Mouse (Mus musculus): ENCODE results near the gene Zfp105. TPM values are rescaled to one million over a fixed set of nuclear protein-coding genes. Genes with fewer than 3 reads are reported as not detected.

Gene Zfp105
- 4.3 and 4.9 TPM in 2 replicates for polyA plus RNA-seq (2016; fragmentation: Nextera tagmentation; extraction: Ambion mirVana)

DNA sequence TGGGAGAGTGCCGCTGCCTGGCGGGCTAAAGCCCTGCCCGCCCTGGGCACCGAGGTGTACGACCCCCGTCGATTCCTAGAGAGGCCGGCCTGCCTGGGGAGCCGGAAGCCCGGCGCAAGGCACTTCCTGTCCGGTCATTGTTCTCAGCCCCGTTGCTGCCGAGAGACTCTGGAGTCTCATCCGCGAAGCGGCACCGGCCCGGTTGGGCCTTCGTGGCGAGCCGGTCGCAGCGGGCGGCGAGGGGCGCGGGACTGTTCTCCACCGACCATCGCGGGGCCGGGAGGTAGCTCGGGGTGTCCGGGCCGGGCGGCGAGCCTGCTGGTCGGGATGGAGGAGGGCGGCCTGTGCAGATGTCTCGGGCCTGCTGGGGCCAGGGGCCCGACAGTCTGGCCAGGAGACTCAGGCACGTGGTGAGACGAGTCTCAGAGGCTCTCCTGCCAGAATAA lies at the start of gene Zfp105:
Zfp105 (plus strand) TSS at position 137 of the 446 bp plus-strand sequence.
- Histone ChIP-seq H3K4me1 (peaks cover 12% of the 10 kb centered on the region; the same call in 1 of the 2 replicates), H3K9me3 (replicated peaks) (no peaks in the 10 kb centered on the region), H3K4me3 (peak within 1 kb of the TSS; percentile 59), H3K27ac (no peak within 1 kb of the TSS), H3K27me3 (replicated peaks) (peaks cover 30% of the 10 kb centered on the region), H3K4me2 (peak within 1 kb of the TSS; percentile 74), H3K9ac (peak within 1 kb of the TSS; percentile 72), H3K36me3 (peaks cover 32% of the 10 kb centered on the region)
- peak; percentile 80 for ATAC-seq
- under 1% methylated on average over 43 of the region's 43 CpGs for WGBS (ENCODE audit: insufficient replicate concordance)

DNA sequence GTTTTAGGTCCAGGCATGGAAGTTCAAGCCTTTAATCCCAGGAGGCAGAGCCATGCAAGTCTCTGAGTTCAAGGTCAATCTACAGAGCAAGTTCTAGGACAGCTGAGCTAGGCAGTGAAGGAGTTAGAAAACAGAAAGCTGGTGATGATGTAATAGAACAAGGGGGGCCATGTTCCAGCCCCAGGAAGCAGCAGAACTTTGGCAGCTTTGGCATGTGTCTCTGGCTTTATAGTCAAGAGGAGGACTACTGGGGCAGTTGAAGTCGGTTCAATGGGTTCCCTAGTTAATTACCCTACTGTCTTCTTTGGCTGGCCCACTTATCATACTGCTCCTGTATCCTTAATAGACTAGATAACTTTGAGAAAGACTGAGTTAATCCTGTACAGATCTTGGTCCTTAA lies 48.2 kb upstream of the Zfp105 start:
- H3K9ac ChIP-seq, result no peak overlapping the region
- no peak overlapping the region for H3K4me2 ChIP-seq
- H3K4me3 ChIP-seq, result no peak overlapping the region
- H3K36me3 ChIP-seq, result no peaks in the 10 kb centered on the region
- H3K4me1 ChIP-seq, result no peaks in the 10 kb centered on the region
- no peak overlapping the region for H3K27ac ChIP-seq
- ATAC-seq, result no peak
- 0 out of 2 replicates have a peak, but pooled peaks cover 2% of the 10 kb centered on the region for H3K27me3 ChIP-seq (replicated peaks)
- 59% methylated on average over 1 of the region's 1 CpGs for WGBS (ENCODE audit: insufficient replicate concordance)
- H3K9me3 ChIP-seq (replicated peaks), result no peaks in the 10 kb centered on the region

DNA sequence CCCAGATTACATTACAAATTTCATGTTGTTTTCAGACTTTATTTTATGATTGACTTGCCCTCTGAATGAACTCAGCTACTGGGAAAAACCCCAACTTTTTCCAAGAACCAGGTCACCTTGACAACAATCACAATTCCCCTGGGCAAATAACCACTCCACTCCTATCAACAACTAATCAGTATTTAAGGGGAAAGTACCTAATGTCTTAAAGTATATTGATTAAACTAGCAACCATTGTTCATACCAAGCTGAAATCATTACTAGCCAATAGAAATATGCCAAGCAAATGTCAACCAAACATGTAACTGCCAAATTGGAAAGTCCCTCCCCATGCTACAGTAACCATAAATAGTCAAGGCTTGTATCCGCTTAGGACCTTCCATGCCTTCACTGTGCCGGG lies 47.7 kb upstream of the Zfp105 start:
- no peaks in the 10 kb centered on the region for H3K9me3 ChIP-seq (replicated peaks)
- H3K27ac ChIP-seq, result no peak overlapping the region
- no peaks in the 10 kb centered on the region for H3K27me3 ChIP-seq (replicated peaks)
- H3K4me3 ChIP-seq, result no peak overlapping the region
- no peaks in the 10 kb centered on the region for H3K4me1 ChIP-seq
- H3K36me3 ChIP-seq, result no peaks in the 10 kb centered on the region
- WGBS (ENCODE audit: insufficient replicate concordance), result 82% methylated on average over 2 of the region's 2 CpGs
- H3K4me2 ChIP-seq, result no peak overlapping the region
- no peak overlapping the region for H3K9ac ChIP-seq
- no peak for ATAC-seq

DNA sequence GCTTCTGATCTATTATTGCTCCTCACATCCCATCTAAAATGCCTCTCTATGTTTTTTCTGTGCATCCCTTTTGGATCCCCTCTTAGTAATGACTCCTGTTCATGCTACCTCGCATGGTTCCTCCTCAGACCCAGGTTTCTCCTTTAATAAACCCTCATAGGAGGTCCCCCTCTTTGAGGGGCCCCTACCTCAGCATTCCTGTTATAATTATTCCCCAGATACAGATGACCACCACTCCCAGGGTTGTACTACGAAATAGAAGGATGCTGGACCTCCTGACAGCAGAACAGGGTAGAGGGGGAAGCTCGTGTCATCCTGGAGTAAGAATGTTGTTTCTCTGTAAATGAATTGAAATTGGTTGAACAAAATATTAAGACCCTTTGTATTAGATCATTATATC lies 37.5 kb upstream of the Zfp105 start, which contains the start of gene Zkscan7:
Zkscan7 (plus strand) TSS at position 301 of the 400 bp plus-strand sequence.
- WGBS (ENCODE audit: insufficient replicate concordance), result 67% methylated on average over 3 of the region's 3 CpGs
- Histone ChIP-seq H3K9ac (no peak within 1 kb of the TSS), H3K27ac (no peak within 1 kb of the TSS)

DNA sequence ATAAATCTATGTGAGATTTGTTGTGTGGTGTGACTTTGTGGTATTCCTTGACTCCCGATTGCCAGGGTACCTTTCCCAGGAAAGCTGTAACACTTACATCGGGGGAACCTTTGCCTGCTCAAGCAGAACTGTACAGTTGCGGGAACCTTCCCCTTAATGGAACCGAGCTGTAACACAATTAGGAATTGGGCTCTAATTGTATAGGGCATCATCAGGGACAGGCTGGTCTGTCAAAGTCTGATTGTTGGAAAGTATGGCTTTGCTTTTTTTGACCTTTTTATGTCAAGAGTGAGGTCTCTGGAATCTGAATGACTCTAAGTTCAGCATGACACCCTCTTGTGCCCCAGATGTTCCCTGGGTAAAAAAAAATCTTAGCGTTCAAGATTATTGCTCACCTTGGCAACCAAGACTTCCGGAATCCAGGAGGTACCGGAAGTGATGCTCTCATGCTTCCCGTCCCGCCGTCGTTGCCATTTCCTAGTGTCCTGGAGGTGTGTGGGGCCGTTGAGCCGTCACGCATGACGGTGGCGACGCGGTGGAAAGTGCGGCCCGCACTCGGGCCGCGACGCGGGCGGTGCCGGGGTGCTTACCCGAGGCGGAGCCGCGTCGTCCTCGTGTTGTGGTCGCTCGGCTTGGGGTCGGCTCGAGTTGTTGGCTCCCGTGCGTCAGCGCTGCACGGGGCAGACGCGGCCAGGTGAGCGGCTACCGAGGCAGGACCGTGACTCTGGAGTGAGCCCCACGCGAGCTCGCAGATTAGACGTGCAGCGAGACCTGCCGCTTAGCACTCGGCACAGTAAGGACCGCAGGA lies 36.3 kb upstream of the Zfp105 start:
- Histone ChIP-seq H3K27ac (no peak overlapping the region), H3K4me1 (peaks cover 8% of the 10 kb centered on the region), H3K36me3 (no peaks in the 10 kb centered on the region), H3K27me3 (replicated peaks) (peaks cover 11% of the 10 kb centered on the region; the same call in 1 of the 2 replicates), H3K4me2 (peak overlapping the region; percentile 88), H3K9ac (peak overlapping the region; percentile 73), H3K4me3 (peak overlapping the region; percentile 73), H3K9me3 (replicated peaks) (no peaks in the 10 kb centered on the region)
- WGBS (ENCODE audit: insufficient replicate concordance), result 6% methylated on average over 54 of the region's 54 CpGs
- peak; percentile 72 for ATAC-seq

More for the DNA sequence above, 37.5 kb upstream of the Zfp105 start, which contains the start of gene Zkscan7:
- ATAC-seq, result no peak
- Histone ChIP-seq H3K4me3 (peak within 1 kb of the TSS; percentile 73), H3K4me2 (peak within 1 kb of the TSS; percentile 88), H3K27me3 (replicated peaks) (peaks cover 11% of the 10 kb centered on the region; the same call in 1 of the 2 replicates), H3K9me3 (replicated peaks) (no peaks in the 10 kb centered on the region), H3K36me3 (no peaks in the 10 kb centered on the region), H3K4me1 (peaks cover 8% of the 10 kb centered on the region)

DNA sequence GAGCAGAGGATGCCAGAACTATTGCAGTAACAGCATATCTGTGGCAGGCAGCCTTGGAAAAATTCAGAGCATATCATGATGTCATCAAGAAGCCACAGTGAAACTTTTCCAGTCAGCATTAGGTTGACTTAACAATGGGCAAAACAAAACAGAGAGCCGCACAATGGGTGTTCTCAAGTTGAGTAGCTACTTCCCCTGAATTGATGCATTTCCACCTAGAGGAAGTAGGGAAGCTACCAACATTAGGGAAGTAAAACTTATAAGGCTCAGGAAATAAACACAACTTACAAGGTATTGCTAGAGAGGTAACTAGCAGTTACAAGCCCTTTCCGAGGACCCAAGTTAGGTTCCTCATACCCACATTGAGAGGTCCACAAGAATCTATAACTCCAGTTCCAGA lies 21.8 kb upstream of the Zfp105 start:
- Histone ChIP-seq H3K9me3 (replicated peaks) (0 out of 2 replicates have a peak, but pooled peaks cover under 1% of the 10 kb centered on the region), H3K36me3 (peaks cover under 1% of the 10 kb centered on the region; the same call in 1 of the 2 replicates), H3K27me3 (replicated peaks) (peaks cover 8% of the 10 kb centered on the region), H3K4me1 (no peaks in the 10 kb centered on the region; the same call in 1 of the 2 replicates), H3K9ac (no peak overlapping the region), H3K27ac (no peak overlapping the region), H3K4me2 (no peak overlapping the region), H3K4me3 (no peak overlapping the region)
- no peak for ATAC-seq
- 71% methylated on average over 2 of the region's 2 CpGs for WGBS (ENCODE audit: insufficient replicate concordance)

DNA sequence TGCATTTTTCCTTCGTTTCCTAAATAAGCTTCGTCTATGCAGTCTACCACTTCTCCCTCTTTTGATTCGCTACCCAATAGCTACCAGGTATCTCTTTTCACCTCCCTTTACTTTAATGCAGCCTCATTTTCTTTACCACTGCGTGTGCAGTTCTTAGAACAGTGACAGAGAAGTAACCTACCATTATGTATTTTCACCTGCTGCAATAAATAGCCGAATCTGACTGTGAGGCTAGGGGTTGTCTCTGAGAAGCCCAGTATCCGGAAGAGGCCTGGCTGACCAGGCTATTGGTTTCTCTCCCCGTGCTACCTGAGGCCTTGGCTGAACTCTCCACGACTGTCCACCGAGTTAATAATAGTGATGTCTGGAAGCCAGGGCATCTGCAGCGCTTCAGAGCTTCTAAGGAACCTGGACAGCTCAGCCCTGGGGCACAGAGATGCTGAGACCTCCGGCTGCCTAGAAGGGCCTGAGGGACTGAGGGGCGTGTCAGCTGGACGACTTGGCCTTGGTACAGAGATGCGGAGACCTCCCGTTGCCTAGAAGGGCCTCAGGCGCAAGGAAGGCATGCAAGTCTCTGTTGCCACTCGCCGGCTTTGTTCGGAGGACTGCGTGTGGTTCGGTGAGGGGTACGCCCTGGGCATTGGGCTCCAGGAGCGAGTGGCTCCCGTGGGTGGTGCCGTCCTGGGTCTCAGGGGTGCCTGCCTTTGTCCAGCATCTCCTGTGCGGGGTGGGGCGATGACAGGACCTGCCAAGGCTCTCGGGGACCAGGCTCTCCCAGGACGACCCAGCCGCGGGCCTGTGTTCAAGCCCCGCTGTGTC lies 19.9 kb upstream of the Zfp105 start:
- H3K27ac ChIP-seq, result no peak overlapping the region
- peaks cover 8% of the 10 kb centered on the region for H3K27me3 ChIP-seq (replicated peaks)
- H3K4me1 ChIP-seq, result no peaks in the 10 kb centered on the region; the same call in 1 of the 2 replicates
- WGBS (ENCODE audit: insufficient replicate concordance), result 20% methylated on average over 32 of the region's 32 CpGs
- no peaks in the 10 kb centered on the region for H3K9me3 ChIP-seq (replicated peaks)
- no peaks in the 10 kb centered on the region for H3K36me3 ChIP-seq
- H3K9ac ChIP-seq, result no peak overlapping the region
- H3K4me2 ChIP-seq, result peak overlapping the region; percentile 60
- H3K4me3 ChIP-seq, result peak overlapping the region; percentile 45
- ATAC-seq, result no peak

DNA sequence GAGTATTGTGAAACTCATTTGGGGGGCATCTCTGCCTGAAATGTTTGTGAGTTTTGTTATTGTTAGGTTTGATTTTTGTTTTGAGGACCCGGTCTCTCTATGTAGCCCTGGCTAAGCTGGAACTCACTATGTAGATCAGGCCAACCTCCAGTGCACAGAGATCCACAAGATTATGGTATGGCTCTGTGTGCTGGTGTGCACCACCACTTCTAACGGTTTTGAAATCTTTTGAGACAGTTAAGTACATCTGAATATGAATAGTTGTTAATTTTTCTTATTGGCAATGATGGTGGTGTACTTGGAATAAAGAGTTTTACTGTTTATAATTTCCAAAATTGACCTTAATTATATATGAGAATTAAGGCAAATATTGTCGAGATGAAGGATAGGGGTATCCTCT lies 436 bp upstream of the Zfp105 start:
- H3K9ac ChIP-seq, result no peak overlapping the region
- H3K4me3 ChIP-seq, result peak overlapping the region; percentile 59
- H3K9me3 ChIP-seq (replicated peaks), result no peaks in the 10 kb centered on the region
- H3K27me3 ChIP-seq (replicated peaks), result peaks cover 30% of the 10 kb centered on the region
- ATAC-seq, result peak; percentile 56; the same call in 1 of the 2 replicates
- no peak overlapping the region for H3K27ac ChIP-seq
- peaks cover 27% of the 10 kb centered on the region for H3K36me3 ChIP-seq
- H3K4me2 ChIP-seq, result peak overlapping the region; percentile 74
- peaks cover 12% of the 10 kb centered on the region; the same call in 1 of the 2 replicates for H3K4me1 ChIP-seq
- 26% methylated on average over 3 of the region's 3 CpGs for WGBS (ENCODE audit: insufficient replicate concordance)

DNA sequence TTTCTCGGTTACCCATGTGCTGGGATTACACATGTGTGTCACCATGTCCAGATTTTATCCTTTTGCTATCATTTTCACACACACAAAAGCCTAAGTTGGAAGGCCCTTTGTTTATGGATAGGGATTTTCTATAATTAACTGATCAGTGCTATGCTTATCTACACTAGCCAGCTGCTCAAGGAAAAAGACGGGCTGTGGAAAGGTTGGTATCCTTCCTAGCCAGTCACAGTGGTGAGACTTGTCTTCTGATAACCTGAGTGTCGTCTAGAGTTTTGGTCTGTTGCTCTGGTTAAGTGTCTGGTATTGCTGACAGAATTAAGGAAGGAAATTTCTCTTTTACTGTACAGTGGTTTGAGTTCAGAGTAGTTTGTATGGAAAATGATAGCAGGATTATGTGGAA lies 6.0 kb downstream of the Zfp105 start:
- no peak overlapping the region for H3K9ac ChIP-seq
- 0 out of 2 replicates have a peak, but pooled peaks cover 6% of the 10 kb centered on the region for H3K9me3 ChIP-seq (replicated peaks)
- peak; percentile 74 for ATAC-seq
- peaks cover 70% of the 10 kb centered on the region for H3K36me3 ChIP-seq
- H3K27me3 ChIP-seq (replicated peaks), result no peaks in the 10 kb centered on the region
- no peak overlapping the region for H3K27ac ChIP-seq
- WGBS (ENCODE audit: insufficient replicate concordance), result 49% methylated on average over 3 of the region's 3 CpGs
- H3K4me3 ChIP-seq, result no peak overlapping the region
- H3K4me1 ChIP-seq, result peaks cover 8% of the 10 kb centered on the region
- H3K4me2 ChIP-seq, result no peak overlapping the region

DNA sequence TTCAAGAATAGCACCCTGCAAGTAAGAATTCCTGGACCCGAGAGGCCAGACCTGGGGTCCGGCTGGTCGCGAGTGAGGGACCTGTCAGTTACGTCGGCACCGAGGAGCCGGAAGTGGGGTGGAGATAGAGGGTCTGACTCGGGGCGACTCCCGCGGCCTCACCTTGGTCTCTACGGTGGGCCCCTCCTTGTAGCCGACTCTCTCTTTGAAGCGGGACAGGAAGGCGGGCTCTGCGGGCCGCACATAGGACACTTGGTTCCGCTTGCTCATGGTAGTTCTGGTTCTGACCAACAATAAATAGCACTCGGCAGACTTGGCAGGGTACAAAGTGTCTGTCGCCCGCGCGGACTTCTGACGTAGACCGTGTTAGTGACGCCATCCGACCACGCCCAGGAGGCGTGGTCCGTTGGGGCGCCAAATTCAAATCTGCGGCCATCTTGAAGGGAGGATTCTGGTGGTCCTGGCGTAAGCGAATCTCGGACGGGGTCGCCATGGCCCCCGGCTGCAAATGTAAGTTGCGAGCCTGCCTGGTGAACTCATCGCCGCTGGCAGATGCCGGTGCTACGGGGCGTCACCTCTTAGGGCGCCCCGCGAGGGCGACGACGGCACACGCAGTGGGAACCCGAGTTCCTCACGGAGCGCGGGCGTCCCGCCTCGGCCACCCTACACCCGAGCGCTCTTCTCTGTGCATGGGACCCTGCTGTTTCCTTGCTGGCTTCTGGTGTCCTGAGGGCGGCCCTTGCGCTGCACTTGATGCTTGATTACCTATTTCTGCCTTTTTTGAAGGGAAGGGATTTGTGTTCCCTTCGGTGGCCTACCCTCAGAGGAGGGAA lies 28.0 kb downstream of the Zfp105 start, which contains the start of the genes 1110059G10Rik and Kif15:
1110059G10Rik (minus strand) TSS at position 358 of the 833 bp plus-strand sequence.
Kif15 (plus strand) TSS at position 404 of the 833 bp plus-strand sequence.
- peak within 1 kb of the TSS; percentile 82 for H3K4me3 ChIP-seq
- peaks cover 53% of the 10 kb centered on the region for H3K36me3 ChIP-seq
- no peaks in the 10 kb centered on the region for H3K9me3 ChIP-seq (replicated peaks)
- H3K4me2 ChIP-seq, result peak within 1 kb of the TSS; percentile 81
- WGBS (ENCODE audit: insufficient replicate concordance), result under 1% methylated on average over 64 of the region's 64 CpGs
- H3K27ac ChIP-seq, result peak within 1 kb of the TSS; percentile 78
- ATAC-seq, result peak; percentile 93
- peaks cover 31% of the 10 kb centered on the region for H3K4me1 ChIP-seq
- peak within 1 kb of the TSS; percentile 85 for H3K9ac ChIP-seq
- H3K27me3 ChIP-seq (replicated peaks), result no peaks in the 10 kb centered on the region

All from liver, embryonic 12.5 days (tissue).